8 mouse cellular contexts compared by ENCODE assay signal in genomic region chr10:62725771-62726687, GRCm38 (mm10). TPM values are rescaled to one million over a fixed set of nuclear protein-coding genes. Genes with fewer than 3 reads are reported as not detected.
DNase-seq lines count a peak whose midpoint lies in the region; ATAC-seq and TF ChIP-seq lines count a peak whose summit lies in the region.

Stox1 (minus strand) TSS chr10:62726128.

- peak within 1 kb of the TSS; percentile 82 for H3K9ac ChIP-seq in hindbrain, embryonic 16.5 days (ENCODE audit: low read depth, low read length)

- POLR2A ChIA-PET in Patski (lab: Charles Lee) = no interaction called here

- under 1% methylated on average over 75 of the region's 85 CpGs for WGBS in hindbrain, embryonic 16.5 days

- in situ Hi-C loops in Patski (cut with MboI; ENCODE audit: low pct_unique_long_range_greater_than_20kb) = no loop called here

- DNase-seq in Patski (ENCODE audit: low read depth, low spot score) = no peak
- peak; percentile 51 for DNase-seq in cerebellum, adult 9-10 months
- DNase-seq in frontal cortex, postnatal 25 days (ENCODE audit: low spot score in 2 of 2) = peak; percentile 46 to 51
- peak; percentile 63 to 73 for DNase-seq in left cerebral cortex, adult 18-20 months (ENCODE audit: low spot score in 2 of 2)
- peak; percentile 47 for DNase-seq in lung, postnatal 36 days
- DNase-seq in right cerebral cortex, adult 2 months (ENCODE audit: low spot score in 2 of 2) = peak; percentile 57 to 65
- DNase-seq in urinary bladder, postnatal 25 days (ENCODE audit: low spot score) = peak; percentile 57

- H3K4me3 ChIP-seq in hindbrain, embryonic 16.5 days (ENCODE audit: low read length) = peak within 1 kb of the TSS; percentile 77

- H3K4me2 ChIP-seq in hindbrain, embryonic 16.5 days (ENCODE audit: low read length) = peak within 1 kb of the TSS; percentile 94

- no peaks in the 10 kb centered on the region for H3K9me3 ChIP-seq in hindbrain, embryonic 16.5 days (ENCODE audit: control insufficient read depth, low read length)

- H3K27me3 ChIP-seq in Patski = peaks cover 8% of the 10 kb centered on the region
- H3K27me3 ChIP-seq in hindbrain, embryonic 16.5 days (replicated peaks; ENCODE audit: control insufficient read depth, insufficient read depth, low read length) = peaks cover 6% of the 10 kb centered on the region; the same call in 1 of the 2 replicates

- peak within 1 kb of the TSS; percentile 65; the same call in 1 of the 2 replicates for H3K27ac ChIP-seq in hindbrain, embryonic 16.5 days (ENCODE audit: low read depth, low read length)

- H3K4me1 ChIP-seq in hindbrain, embryonic 16.5 days (ENCODE audit: control insufficient read depth, insufficient read depth, low read depth, low read length) = no peaks in the 10 kb centered on the region

- peak; percentile 84 for ATAC-seq in Patski
- ATAC-seq in hindbrain, embryonic 16.5 days = peak; percentile 93

- peak; percentile 82 for TF ChIP-seq CTCF in Patski (IDR thresholded peaks at IDR 0.05)

- no peaks in the 10 kb centered on the region for H3K36me3 ChIP-seq in hindbrain, embryonic 16.5 days (ENCODE audit: control insufficient read depth, insufficient read depth, low read length)

- CTCF ChIA-PET in Patski (lab: Charles Lee) = no interaction called here

RNA-seq across cellular contexts. Expression of gene Stox1, which starts in this region (rescaled TPM):
- 0.06 TPM for polyA plus RNA-seq in Patski (2021)
- polyA plus RNA-seq in hindbrain, embryonic 16.5 days (2015; fragmentation: Nextera tagmentation; extraction: Ambion mirVana) = 3.5 and 4.3 TPM in 2 replicates
- 1 to 10 TPM; 3.3 to 4.4 TPM for total RNA-seq in left cerebral cortex, adult 18-20 months (2021)

Comparison
In these comparisons a context has a peak if more than half of its experiments do, and no peak if none do; other contexts are left out.
1. Peak in ATAC-seq in Patski; RNA of the gene not detected or under 1 TPM.